Mouse (Mus musculus) midbrain, embryonic 16.5 days (tissue): Measurements from ENCODE around the gene Timm17b. TPM values are rescaled to one million over a fixed set of nuclear protein-coding genes. Genes with fewer than 3 reads are reported as not detected.

Source experiments
- ATAC-seq: fragments of 200-750 bp; cut with Nextera tagmentation; 2 replicates; pipeline ENCODE4 v1.8.0; 2017; ENCODE audit warnings: moderate TSS enrichment
- H3K27ac ChIP-seq: fragments of 300-500 bp; sonication (generic); 2 replicates; pipeline ENCODE4 v1.5.1; 2014; ENCODE audit warnings: mild to moderate bottlenecking, low read length, mixed read lengths
- H3K27me3 ChIP-seq: fragments of 300-500 bp; sonication (generic); 2 replicates; pipeline ENCODE4 v1.6.1; 2014; ENCODE audit warnings: low read depth, low read length, mixed read lengths; ENCODE audit not compliant: control insufficient read depth, insufficient read depth
- H3K36me3 ChIP-seq: fragments of 300-500 bp; sonication (generic); 2 replicates; pipeline ENCODE4 v1.6.1; 2014; ENCODE audit warnings: mild to moderate bottlenecking, low read length, moderate library complexity, mixed read lengths; ENCODE audit not compliant: control insufficient read depth, insufficient read depth
- H3K4me1 ChIP-seq: fragments of 300-500 bp; sonication (generic); 2 replicates; pipeline ENCODE4 v1.6.1; 2014; ENCODE audit warnings: mild to moderate bottlenecking, low read length, mixed read lengths; ENCODE audit not compliant: control insufficient read depth, insufficient read depth
- H3K4me2 ChIP-seq: fragments of 300-500 bp; sonication (generic); 2 replicates; pipeline ENCODE4 v1.6.1; 2014; ENCODE audit warnings: mild to moderate bottlenecking, low read length, mixed read lengths
- H3K4me3 ChIP-seq: fragments of 300-500 bp; sonication (generic); 2 replicates; pipeline ENCODE4 v1.5.1; 2014; ENCODE audit warnings: low read depth, mild to moderate bottlenecking, low read length, moderate library complexity, mixed read lengths
- H3K9ac ChIP-seq: fragments of 300-500 bp; sonication (generic); 2 replicates; pipeline ENCODE4 v1.6.1; 2014; ENCODE audit warnings: low read depth, low read length, mixed read lengths
- H3K9me3 ChIP-seq: fragments of 300-500 bp; sonication (generic); replicated peaks from 2 replicates; pipeline ENCODE4 v1.6.1; 2014; ENCODE audit warnings: mild to moderate bottlenecking, low read length, mixed read lengths; ENCODE audit not compliant: control insufficient read depth, poor library complexity, severe bottlenecking
- WGBS: fragments of 180-500 bp; shearing (Covaris S2); extraction: QIAGEN DNeasy Blood & Tissue Kit; methylation state at CpG from one replicate; pipeline ENCODE4 v1.1.7; 2014; 5-methylcytosine and 5-hydroxymethylcytosine counted together
- polyA plus RNA-seq: library from polyadenylated mRNA; unstranded; fragments of >200 nt; fragmentation: Nextera tagmentation; extraction: Ambion mirVana; gene quantifications from 2 replicates; pipeline ENCODE4 v1.2.1, GENCODE M21; 2015

Gene Timm17b
- polyA plus RNA-seq, 1 experiment from 2014 or later = 166 TPM

DNA sequence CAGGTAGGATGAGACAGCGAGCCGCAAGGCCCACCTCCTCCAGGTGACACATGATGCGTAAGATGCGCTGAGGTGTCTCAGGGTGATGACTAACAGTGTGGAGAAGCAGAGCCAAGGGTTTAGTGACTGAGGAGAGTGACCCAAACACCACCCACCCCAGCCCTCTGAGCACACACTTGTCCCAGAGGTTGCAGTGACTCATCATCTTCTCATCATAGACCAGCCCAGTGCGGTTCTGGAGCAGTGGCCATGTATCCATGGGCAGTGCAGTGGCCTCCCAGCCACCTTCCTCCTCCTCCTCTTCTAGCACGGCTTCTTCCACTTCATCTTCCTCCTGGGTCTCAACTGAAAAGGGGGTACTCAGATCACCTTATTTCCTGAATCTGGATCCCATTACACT lies 38.5 kb downstream of the Timm17b start:
- Histone ChIP-seq H3K4me3 (no peak overlapping the region), H3K27me3 (no peaks in the 10 kb centered on the region), H3K9me3 (no peaks in the 10 kb centered on the region), H3K27ac (no peak overlapping the region), H3K4me2 (no peak overlapping the region), H3K36me3 (peaks cover 7% of the 10 kb centered on the region; the same call in 1 of the 2 replicates), H3K9ac (no peak overlapping the region), H3K4me1 (no peaks in the 10 kb centered on the region)
- no peak for ATAC-seq
- 90% methylated on average over 6 of the region's 6 CpGs for WGBS

GRCm38 (mm10) chrX:7945618-7946017 lies 46.5 kb downstream of the Timm17b start:
- no peaks in the 10 kb centered on the region for H3K9me3 ChIP-seq
- H3K4me3 ChIP-seq = no peak overlapping the region
- H3K27ac ChIP-seq = no peak overlapping the region
- no peaks in the 10 kb centered on the region; the same call in 1 of the 2 replicates for H3K36me3 ChIP-seq
- no peaks in the 10 kb centered on the region for H3K27me3 ChIP-seq
- H3K4me2 ChIP-seq = no peak overlapping the region
- WGBS = 70% methylated on average over 8 of the region's 8 CpGs
- peaks cover 6% of the 10 kb centered on the region; the same call in 1 of the 2 replicates for H3K4me1 ChIP-seq
- ATAC-seq = no peak
- no peak overlapping the region for H3K9ac ChIP-seq

DNA sequence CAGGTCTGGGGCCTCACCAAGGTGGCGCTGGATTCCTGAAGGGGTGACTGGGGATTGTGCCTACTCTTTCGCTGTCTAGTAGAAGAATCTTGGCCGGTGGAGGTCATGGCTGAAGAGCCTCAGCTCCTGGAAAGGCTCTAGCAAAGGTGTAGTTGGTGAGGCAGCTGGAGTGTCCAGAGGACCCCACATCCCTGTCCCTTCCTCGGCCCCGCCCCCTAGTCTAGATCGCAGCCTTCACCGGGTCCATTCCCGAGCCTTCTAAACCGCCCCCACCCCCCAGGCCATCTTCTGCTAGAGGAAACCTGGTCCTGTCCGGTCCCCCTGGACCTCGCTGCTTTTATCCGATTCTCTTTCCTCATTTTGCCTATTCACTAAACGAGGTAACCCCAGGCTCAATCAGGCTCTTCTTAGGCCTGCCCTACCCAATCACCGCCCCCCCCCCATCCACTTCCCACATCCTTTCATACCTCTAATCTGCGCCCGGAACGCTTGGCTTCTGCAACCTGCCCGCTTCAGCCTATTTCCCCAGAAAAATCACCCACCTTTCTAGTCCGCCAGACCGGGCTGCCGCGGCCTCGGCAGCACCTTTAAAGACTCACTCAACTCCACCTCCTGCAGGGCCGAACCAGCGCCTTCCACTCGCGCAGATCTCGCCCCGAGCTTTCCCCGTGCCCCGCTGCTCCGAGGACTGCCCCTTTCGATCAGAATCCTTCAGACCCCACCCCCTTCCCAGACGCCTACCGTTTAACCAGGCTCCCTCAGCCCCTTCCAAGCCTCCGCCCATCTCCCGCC lies 48.1 kb downstream of the Timm17b start, which contains the start of gene Hdac6:
TSS of gene Hdac6 (minus strand) at position 782 of the 792 bp plus-strand sequence.
- H3K27ac ChIP-seq = peak within 1 kb of the TSS; percentile 77
- H3K9ac ChIP-seq = peak within 1 kb of the TSS; percentile 65
- H3K4me3 ChIP-seq = peak within 1 kb of the TSS; percentile 51
- H3K4me2 ChIP-seq = peak within 1 kb of the TSS; percentile 60
- H3K36me3 ChIP-seq = no peaks in the 10 kb centered on the region
- no peaks in the 10 kb centered on the region for H3K27me3 ChIP-seq
- H3K4me1 ChIP-seq = peaks cover 6% of the 10 kb centered on the region; the same call in 1 of the 2 replicates
- H3K9me3 ChIP-seq = no peaks in the 10 kb centered on the region
- ATAC-seq = peak; percentile 61
- WGBS = 20% methylated on average over 36 of the region's 37 CpGs

- 29% methylated on average over 38 of the region's 38 CpGs for WGBS
- ATAC-seq = peak; percentile 99
- Histone ChIP-seq H3K27ac (peak overlapping the region; percentile 19), H3K27me3 (no peaks in the 10 kb centered on the region), H3K4me2 (peak overlapping the region; percentile 33), H3K36me3 (no peaks in the 10 kb centered on the region), H3K9ac (peak overlapping the region; percentile 8; the same call in 1 of the 2 replicates), H3K9me3 (no peaks in the 10 kb centered on the region), H3K4me1 (peaks cover 6% of the 10 kb centered on the region; the same call in 1 of the 2 replicates), H3K4me3 (peak overlapping the region; percentile 51)
These were observed 48.8 kb downstream of the Timm17b start for GRCm38 (mm10) chrX:7947900-7948492.

DNA sequence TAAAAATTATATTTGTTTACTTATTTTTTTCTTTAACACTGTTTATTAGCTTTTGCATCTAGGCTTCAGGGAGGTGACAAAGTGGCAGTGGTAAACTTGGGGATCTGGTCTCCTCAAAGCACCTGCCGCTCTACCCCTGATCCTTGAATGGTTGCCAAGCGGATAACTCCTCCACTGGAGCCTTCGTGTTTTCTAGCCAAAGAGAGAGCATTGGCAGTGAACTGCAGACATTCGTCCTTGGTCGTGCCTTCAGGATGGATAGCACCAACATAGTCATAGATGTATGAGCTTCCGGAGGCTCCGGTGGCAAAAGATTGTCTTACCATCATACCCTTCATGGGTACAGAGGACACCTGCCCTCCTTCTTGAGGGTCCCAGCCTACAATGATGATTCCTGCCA lies 50.9 kb downstream of the Timm17b start:
- Histone ChIP-seq H3K4me1 (peaks cover 6% of the 10 kb centered on the region; the same call in 1 of the 2 replicates), H3K27ac (no peak overlapping the region), H3K4me3 (no peak overlapping the region), H3K9me3 (no peaks in the 10 kb centered on the region), H3K27me3 (no peaks in the 10 kb centered on the region), H3K4me2 (no peak overlapping the region), H3K9ac (no peak overlapping the region), H3K36me3 (no peaks in the 10 kb centered on the region)
- ATAC-seq = no peak
- WGBS = 93% methylated on average over 7 of the region's 7 CpGs

Other genes with a start within 250 kb of the Timm17b start
- 1.5 and 1.9 TPM in 2 replicates for gene Prickle3, start 242.1 kb upstream of the Timm17b start, polyA plus RNA-seq
- 13.9 and 18.3 TPM in 2 replicates for gene Plp2, start 228.0 kb upstream of the Timm17b start, polyA plus RNA-seq
- 0.10 and 0.13 TPM in 2 replicates for gene Magix, start 218.1 kb upstream of the Timm17b start, polyA plus RNA-seq
- gene Gpkow, start 202.2 kb upstream of the Timm17b start, polyA plus RNA-seq = 49.0 and 49.9 TPM in 2 replicates
- gene Wdr45, start 185.0 kb upstream of the Timm17b start, polyA plus RNA-seq = 29.9 and 30.8 TPM in 2 replicates
- gene Gm45208, start 177.1 kb upstream of the Timm17b start, polyA plus RNA-seq = not detected in 2 replicates
- gene Praf2, start 170.9 kb upstream of the Timm17b start, polyA plus RNA-seq = 132 and 139 TPM in 2 replicates
- gene Ccdc120, start 148.5 kb upstream of the Timm17b start, polyA plus RNA-seq = 71.6 and 76.4 TPM in 2 replicates
- gene Tfe3, start 136.8 kb upstream of the Timm17b start, polyA plus RNA-seq = 19.0 and 23.3 TPM in 2 replicates
- 73.1 and 73.9 TPM in 2 replicates for gene Gripap1, start 109.6 kb upstream of the Timm17b start, polyA plus RNA-seq
- gene Kcnd1, start 77.1 kb upstream of the Timm17b start, polyA plus RNA-seq = 3.3 and 3.8 TPM in 2 replicates
- 41.8 and 42.0 TPM in 2 replicates for gene Otud5, start 58.0 kb upstream of the Timm17b start, polyA plus RNA-seq
- 23.6 and 27.2 TPM in 2 replicates for gene Pim2, start 21.1 kb upstream of the Timm17b start, polyA plus RNA-seq
- gene Slc35a2, start 15.3 kb upstream of the Timm17b start, polyA plus RNA-seq = 44.9 and 45.2 TPM in 2 replicates
- gene Pqbp1, start 88 bp upstream of the Timm17b start, polyA plus RNA-seq = 228 and 250 TPM in 2 replicates
- not detected in 2 replicates for gene Gm10491, start 8.5 kb downstream of the Timm17b start, polyA plus RNA-seq
- gene Gm10490, start 10.2 kb downstream of the Timm17b start, polyA plus RNA-seq = not detected in 2 replicates
- gene Pcsk1n, start 20.5 kb downstream of the Timm17b start, polyA plus RNA-seq = 288 and 302 TPM in 2 replicates
- not detected in 2 replicates for gene Eras, start 29.2 kb downstream of the Timm17b start, polyA plus RNA-seq
- 75.6 and 77.9 TPM in 2 replicates for gene Hdac6, start 48.5 kb downstream of the Timm17b start, polyA plus RNA-seq
- gene Gata1, start 78.7 kb downstream of the Timm17b start, polyA plus RNA-seq = 0.18 and 0.19 TPM in 2 replicates
- 0.56 and 0.58 TPM in 2 replicates for gene Glod5, start 119.1 kb downstream of the Timm17b start, polyA plus RNA-seq
- 39.1 and 44.6 TPM in 2 replicates for gene Suv39h1, start 175.4 kb downstream of the Timm17b start, polyA plus RNA-seq
- gene Was, start 191.1 kb downstream of the Timm17b start, polyA plus RNA-seq = 0.12 and 0.19 TPM in 2 replicates
- gene Wdr13, start 233.5 kb downstream of the Timm17b start, polyA plus RNA-seq = 70.5 and 72.8 TPM in 2 replicates
- 286 and 306 TPM in 2 replicates for gene Rbm3, start 246.5 kb downstream of the Timm17b start, polyA plus RNA-seq